Mouse (Mus musculus) midbrain, embryonic 15.5 days (tissue): ENCODE data around the gene Fars2. TPM values are rescaled to one million over a fixed set of nuclear protein-coding genes. Genes with fewer than 3 reads are reported as not detected.

Experiments used
- ATAC-seq: fragments of 200-750 bp; cut with Nextera tagmentation; replicated peaks from 2 replicates; pipeline ENCODE4 v1.8.0; 2017; ENCODE audit warnings: moderate TSS enrichment
- H3K27ac ChIP-seq: fragments of 300-500 bp; sonication (generic); 2 replicates; pipeline ENCODE4 v1.5.1; 2015; ENCODE audit warnings: mild to moderate bottlenecking, inconsistent platforms
- H3K27me3 ChIP-seq: fragments of 300-500 bp; sonication (generic); replicated peaks from 2 replicates; pipeline ENCODE4 v1.6.1; 2015; ENCODE audit warnings: inconsistent platforms
- H3K36me3 ChIP-seq: fragments of 300-500 bp; sonication (generic); replicated peaks from 2 replicates; pipeline ENCODE4 v1.6.1; 2015; ENCODE audit warnings: inconsistent platforms
- H3K4me1 ChIP-seq: fragments of 300-500 bp; sonication (generic); 2 replicates; pipeline ENCODE4 v1.6.1; 2015; ENCODE audit warnings: inconsistent platforms
- H3K4me2 ChIP-seq: fragments of 300-500 bp; sonication (generic); 2 replicates; pipeline ENCODE4 v1.6.1; 2015; ENCODE audit warnings: inconsistent platforms, mild to moderate bottlenecking, moderate library complexity
- H3K4me3 ChIP-seq: fragments of 300-500 bp; sonication (generic); 2 replicates; pipeline ENCODE4 v1.5.1; 2015; ENCODE audit warnings: mild to moderate bottlenecking, inconsistent platforms
- H3K9ac ChIP-seq: fragments of 300-500 bp; sonication (generic); 2 replicates; pipeline ENCODE4 v1.6.1; 2015; ENCODE audit warnings: mild to moderate bottlenecking, inconsistent platforms
- H3K9me3 ChIP-seq: fragments of 300-500 bp; sonication (generic); 2 replicates; pipeline ENCODE4 v1.6.1; 2016; ENCODE audit warnings: inconsistent platforms
- WGBS: fragments of 180-500 bp; shearing (Covaris S2); methylation state at CpG from one replicate; pipeline ENCODE4 v1.1.7; 2015; ENCODE audit warnings: mixed read lengths; 5-methylcytosine and 5-hydroxymethylcytosine counted together
- polyA plus RNA-seq: library from polyadenylated mRNA; unstranded; fragments of >200 nt; fragmentation: Nextera tagmentation; extraction: Ambion mirVana; gene quantifications from 2 replicates; pipeline ENCODE4 v1.2.1, GENCODE M21; 2015

Fars2 gene
- polyA plus RNA-seq, 1 experiment from 2014 or later, result 24.2 TPM

DNA sequence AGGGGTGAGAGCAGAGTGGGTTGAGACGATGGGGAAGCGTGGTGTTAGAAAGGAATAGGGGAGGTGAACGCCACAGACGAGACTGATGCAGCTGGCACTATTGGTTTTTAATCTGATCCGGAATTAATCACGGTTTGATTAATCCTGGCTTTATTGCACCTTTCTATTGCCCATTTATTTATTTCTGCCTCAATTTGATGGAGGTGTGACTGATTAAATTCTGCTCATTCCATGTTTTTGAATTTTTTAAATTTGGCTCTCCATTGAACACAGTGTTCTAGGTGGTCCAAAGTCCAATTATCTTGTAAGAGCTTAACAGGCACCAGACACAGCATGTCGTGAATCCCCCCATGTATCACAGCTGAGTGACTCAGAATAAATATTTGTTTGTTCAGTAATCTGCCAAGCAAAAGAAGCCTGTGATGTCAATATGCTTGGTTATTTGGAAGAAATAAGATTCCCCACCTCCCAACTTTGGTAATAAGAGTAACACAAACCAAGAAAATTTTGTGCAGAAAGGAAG is 166.4 kb downstream of the Fars2 start:
- no peaks in the 10 kb centered on the region for H3K36me3 ChIP-seq
- H3K9ac ChIP-seq, result no peak overlapping the region
- peak overlapping the region; percentile 89 for H3K27ac ChIP-seq
- ATAC-seq, result peak; percentile 81
- peaks cover 33% of the 10 kb centered on the region for H3K4me1 ChIP-seq
- H3K9me3 ChIP-seq, result no peaks in the 10 kb centered on the region
- WGBS, result 8% methylated on average over 7 of the region's 7 CpGs
- H3K4me2 ChIP-seq, result peak overlapping the region; percentile 37; the same call in 1 of the 2 replicates
- H3K27me3 ChIP-seq, result peaks cover 12% of the 10 kb centered on the region
- H3K4me3 ChIP-seq, result no peak overlapping the region

GRCm38 (mm10) chr13:36284097-36284496 is 166.9 kb downstream of the Fars2 start:
- WGBS, result 7% methylated on average over 1 of the region's 1 CpGs
- Histone ChIP-seq H3K36me3 (no peaks in the 10 kb centered on the region), H3K4me2 (no peak overlapping the region), H3K9me3 (no peaks in the 10 kb centered on the region), H3K27ac (peak overlapping the region; percentile 89), H3K9ac (no peak overlapping the region), H3K27me3 (peaks cover 12% of the 10 kb centered on the region), H3K4me1 (peaks cover 33% of the 10 kb centered on the region), H3K4me3 (no peak overlapping the region)
- ATAC-seq, result no peak

- ATAC-seq, result no peak
- no peak overlapping the region for H3K4me3 ChIP-seq
- no peaks in the 10 kb centered on the region for H3K36me3 ChIP-seq
- H3K9ac ChIP-seq, result no peak overlapping the region
- 96% methylated on average over 2 of the region's 2 CpGs for WGBS
- no peak overlapping the region for H3K4me2 ChIP-seq
- peaks cover 10% of the 10 kb centered on the region for H3K27me3 ChIP-seq
- H3K27ac ChIP-seq, result peak overlapping the region; percentile 89; the same call in 1 of the 2 replicates
- peaks cover 33% of the 10 kb centered on the region for H3K4me1 ChIP-seq
- no peaks in the 10 kb centered on the region for H3K9me3 ChIP-seq
Observed at GRCm38 (mm10) chr13:36285235-36285634, 168.0 kb downstream of the Fars2 start.

- H3K9ac ChIP-seq, result no peak overlapping the region
- H3K27me3 ChIP-seq, result no peaks in the 10 kb centered on the region
- no peaks in the 10 kb centered on the region for H3K9me3 ChIP-seq
- no peaks in the 10 kb centered on the region for H3K36me3 ChIP-seq
- peaks cover 17% of the 10 kb centered on the region for H3K4me1 ChIP-seq
- H3K4me3 ChIP-seq, result no peak overlapping the region
- WGBS, result 41% methylated on average over 3 of the region's 3 CpGs
- H3K4me2 ChIP-seq, result no peak overlapping the region
- 0 out of 2 replicates have a peak, but pooled peaks have one; percentile 44 for ATAC-seq
- peak overlapping the region; percentile 35 for H3K27ac ChIP-seq
Observed at GRCm38 (mm10) chr13:36293511-36293910, 176.3 kb downstream of the Fars2 start.

DNA sequence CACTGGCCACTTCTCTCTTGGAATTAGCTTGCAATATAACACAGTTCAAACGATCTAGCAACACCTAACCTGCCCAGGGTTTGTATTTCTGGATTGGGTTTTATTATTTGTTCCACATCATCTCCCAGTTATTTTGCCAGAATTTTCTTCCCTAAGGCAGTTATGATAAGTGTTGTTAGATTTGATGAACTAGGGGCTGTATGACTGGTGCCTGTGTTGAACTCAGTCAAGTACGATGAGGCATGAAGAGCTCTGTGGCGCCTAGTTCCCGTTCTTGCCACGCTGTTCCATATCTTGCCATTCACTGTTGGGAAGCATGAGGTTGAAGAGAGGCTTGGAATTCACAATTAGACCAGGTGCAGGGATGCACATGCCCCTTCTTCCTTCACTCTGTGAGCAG is 177.3 kb downstream of the Fars2 start:
- Histone ChIP-seq H3K4me3 (no peak overlapping the region), H3K27me3 (no peaks in the 10 kb centered on the region), H3K9me3 (no peaks in the 10 kb centered on the region), H3K36me3 (no peaks in the 10 kb centered on the region), H3K27ac (no peak overlapping the region), H3K4me2 (no peak overlapping the region), H3K9ac (no peak overlapping the region), H3K4me1 (peaks cover 17% of the 10 kb centered on the region)
- WGBS, result 79% methylated on average over 5 of the region's 5 CpGs
- ATAC-seq, result no peak

DNA sequence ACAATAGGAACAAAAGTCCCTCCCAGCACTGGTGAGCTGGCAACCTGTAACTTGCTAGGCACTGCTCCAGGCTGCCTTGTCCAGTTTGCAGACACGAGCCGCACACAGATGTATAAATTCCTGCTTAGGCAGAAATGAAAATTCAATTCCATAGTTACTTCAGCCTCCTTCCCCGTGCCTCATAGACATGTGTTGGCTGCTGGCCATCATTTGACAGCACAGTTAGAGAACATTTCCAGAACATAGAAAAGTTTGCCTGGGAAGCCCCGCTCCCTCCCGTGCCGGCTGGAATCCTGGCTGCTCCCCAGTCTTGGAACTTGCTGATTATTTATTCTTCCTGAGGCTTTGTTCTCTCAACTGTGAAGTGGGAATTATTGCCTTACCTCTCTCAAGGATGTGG is 178.6 kb downstream of the Fars2 start:
- H3K4me2 ChIP-seq, result no peak overlapping the region
- peaks cover 17% of the 10 kb centered on the region for H3K4me1 ChIP-seq
- no peaks in the 10 kb centered on the region for H3K9me3 ChIP-seq
- H3K27ac ChIP-seq, result no peak overlapping the region
- 24% methylated on average over 6 of the region's 6 CpGs for WGBS
- ATAC-seq, result peak; percentile 32; the same call in 1 of the 2 replicates
- H3K9ac ChIP-seq, result no peak overlapping the region
- H3K4me3 ChIP-seq, result no peak overlapping the region
- H3K36me3 ChIP-seq, result no peaks in the 10 kb centered on the region
- H3K27me3 ChIP-seq, result no peaks in the 10 kb centered on the region

GRCm38 (mm10) chr13:36296574-36296973 is 179.4 kb downstream of the Fars2 start:
- H3K27me3 ChIP-seq, result no peaks in the 10 kb centered on the region
- ATAC-seq, result no peak
- no peaks in the 10 kb centered on the region for H3K9me3 ChIP-seq
- H3K9ac ChIP-seq, result no peak overlapping the region
- H3K36me3 ChIP-seq, result no peaks in the 10 kb centered on the region
- peaks cover 17% of the 10 kb centered on the region for H3K4me1 ChIP-seq
- H3K4me2 ChIP-seq, result no peak overlapping the region
- no peak overlapping the region for H3K27ac ChIP-seq
- H3K4me3 ChIP-seq, result no peak overlapping the region
- WGBS, result 80% methylated on average over 4 of the region's 4 CpGs

DNA sequence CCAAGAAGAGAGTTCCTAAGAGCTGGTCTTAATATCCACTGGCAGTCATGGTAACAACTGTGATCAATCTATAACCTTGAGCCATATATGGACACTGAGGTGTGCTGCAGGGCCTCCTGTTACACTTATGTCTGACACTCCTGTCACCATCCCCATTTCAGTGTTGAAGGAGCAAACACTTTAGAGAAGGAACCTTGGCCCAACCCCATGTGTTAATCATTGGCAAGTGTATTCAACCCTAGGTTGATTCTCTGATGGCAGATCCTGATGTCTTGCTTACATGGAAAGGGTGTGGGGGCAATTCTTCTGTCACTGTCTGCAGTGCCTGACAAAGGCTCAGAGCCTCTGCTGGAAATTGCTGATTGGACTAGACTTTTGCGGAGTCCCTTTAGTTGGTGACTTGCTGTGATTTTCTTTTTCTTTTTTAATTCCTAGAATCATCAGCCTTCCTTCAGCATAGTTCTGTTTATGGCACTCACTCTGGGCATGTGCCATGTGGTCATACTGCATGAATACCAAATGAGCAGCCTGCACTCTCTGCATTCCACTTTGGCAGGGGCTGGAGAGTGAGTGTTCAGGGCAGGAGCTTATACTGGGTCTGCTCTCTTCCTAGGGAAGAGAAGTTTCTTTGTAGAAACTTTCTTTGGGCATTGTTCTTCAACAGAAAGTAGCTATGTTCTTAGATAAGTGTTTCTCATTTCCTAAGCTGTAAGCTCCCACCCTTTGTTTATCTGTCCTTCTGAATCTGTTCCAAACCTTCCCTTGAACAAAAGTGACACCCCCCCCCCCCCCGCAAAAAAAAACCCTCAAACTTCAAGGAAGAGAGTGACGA is 181.0 kb downstream of the Fars2 start:
- Histone ChIP-seq H3K27me3 (no peaks in the 10 kb centered on the region), H3K36me3 (no peaks in the 10 kb centered on the region), H3K4me3 (no peak overlapping the region), H3K27ac (no peak overlapping the region), H3K4me2 (no peak overlapping the region), H3K9ac (no peak overlapping the region), H3K4me1 (peaks cover 17% of the 10 kb centered on the region), H3K9me3 (no peaks in the 10 kb centered on the region)
- 34% methylated on average over 3 of the region's 3 CpGs for WGBS
- ATAC-seq, result peak; percentile 85

DNA sequence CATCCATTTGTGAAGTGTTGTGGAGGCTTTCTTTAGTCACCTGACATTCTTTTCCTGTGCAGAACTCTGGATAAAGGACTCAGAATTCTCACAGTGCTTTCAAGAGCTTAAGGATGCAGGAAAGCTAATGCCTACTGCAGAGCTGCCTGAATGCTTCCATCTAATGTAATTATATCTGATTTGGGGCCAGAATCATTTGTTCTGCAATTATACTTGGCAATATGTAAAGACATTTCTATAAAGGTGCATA is 181.5 kb downstream of the Fars2 start:
- Histone ChIP-seq H3K4me2 (no peak overlapping the region), H3K27ac (no peak overlapping the region), H3K4me3 (no peak overlapping the region), H3K36me3 (no peaks in the 10 kb centered on the region), H3K9ac (no peak overlapping the region), H3K9me3 (no peaks in the 10 kb centered on the region), H3K27me3 (no peaks in the 10 kb centered on the region), H3K4me1 (peaks cover 17% of the 10 kb centered on the region)
- no peak for ATAC-seq

- Histone ChIP-seq H3K27ac (no peak overlapping the region), H3K4me2 (no peak overlapping the region), H3K9me3 (no peaks in the 10 kb centered on the region), H3K4me3 (no peak overlapping the region), H3K36me3 (no peaks in the 10 kb centered on the region), H3K9ac (no peak overlapping the region), H3K4me1 (peaks cover 5% of the 10 kb centered on the region; the same call in 1 of the 2 replicates), H3K27me3 (no peaks in the 10 kb centered on the region)
- 75% methylated on average over 3 of the region's 3 CpGs for WGBS
- ATAC-seq, result no peak
Observed at GRCm38 (mm10) chr13:36302770-36303169, 185.6 kb downstream of the Fars2 start.

DNA sequence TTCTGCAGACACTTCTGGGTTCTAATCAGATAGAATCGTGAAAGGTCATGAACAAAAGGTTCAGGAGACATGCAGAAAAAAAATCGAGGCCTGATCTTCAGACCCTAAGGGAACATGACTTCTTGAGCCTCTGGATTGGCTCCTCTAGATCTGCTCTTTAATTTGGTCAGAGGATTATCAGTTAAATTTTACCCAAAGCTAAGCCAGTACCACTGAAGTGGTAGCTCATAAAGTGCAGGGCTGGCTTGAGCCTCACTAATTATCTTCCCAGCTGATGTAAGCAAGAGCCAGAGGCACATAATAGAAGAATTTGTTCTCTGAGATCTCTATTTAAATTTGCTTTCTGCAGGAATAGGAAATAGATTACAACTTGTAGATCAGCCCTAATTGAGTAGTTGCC is 188.1 kb downstream of the Fars2 start:
- no peak for ATAC-seq
- Histone ChIP-seq H3K27ac (no peak overlapping the region), H3K9me3 (no peaks in the 10 kb centered on the region), H3K4me3 (no peak overlapping the region), H3K9ac (no peak overlapping the region), H3K4me2 (no peak overlapping the region), H3K27me3 (no peaks in the 10 kb centered on the region), H3K4me1 (no peaks in the 10 kb centered on the region), H3K36me3 (no peaks in the 10 kb centered on the region)
- WGBS, result 54% methylated on average over 2 of the region's 2 CpGs

- WGBS, result 68% methylated on average over 4 of the region's 4 CpGs
- H3K27ac ChIP-seq, result no peak overlapping the region
- no peak overlapping the region for H3K4me3 ChIP-seq
- H3K4me1 ChIP-seq, result no peaks in the 10 kb centered on the region
- no peak for ATAC-seq
- H3K9ac ChIP-seq, result no peak overlapping the region
- H3K36me3 ChIP-seq, result no peaks in the 10 kb centered on the region
- no peak overlapping the region for H3K4me2 ChIP-seq
- H3K9me3 ChIP-seq, result no peaks in the 10 kb centered on the region
- H3K27me3 ChIP-seq, result no peaks in the 10 kb centered on the region
Observed at GRCm38 (mm10) chr13:36307386-36307785, 190.2 kb downstream of the Fars2 start.

DNA sequence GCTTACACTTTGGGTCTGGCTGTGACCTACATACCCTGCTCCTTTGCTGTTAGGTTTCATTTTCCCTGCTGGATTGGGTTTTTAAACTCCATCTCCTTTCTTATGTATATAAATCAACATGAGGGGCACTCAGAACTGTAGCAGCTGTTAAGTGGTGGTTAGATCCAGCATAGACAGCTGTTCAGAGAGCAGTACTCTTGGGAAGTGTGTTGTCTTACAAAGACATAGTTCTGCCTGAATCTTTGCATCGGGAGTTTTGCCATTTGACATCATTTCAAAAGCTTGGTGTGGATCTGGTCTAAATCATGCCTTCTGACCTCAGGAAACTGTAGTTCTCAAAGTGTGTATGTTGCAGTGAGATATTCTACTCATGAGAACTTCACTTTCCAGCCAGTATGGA is 191.9 kb downstream of the Fars2 start:
- Histone ChIP-seq H3K27ac (no peak overlapping the region), H3K4me2 (no peak overlapping the region), H3K9ac (no peak overlapping the region), H3K27me3 (no peaks in the 10 kb centered on the region), H3K36me3 (no peaks in the 10 kb centered on the region), H3K9me3 (no peaks in the 10 kb centered on the region), H3K4me1 (no peaks in the 10 kb centered on the region), H3K4me3 (no peak overlapping the region)
- ATAC-seq, result no peak
- WGBS, result 80% methylated on average over 1 of the region's 1 CpGs
